Mouse (Mus musculus) WW6 (cell line): ENCODE results near the gene Gm42421.
A peak's percentile ranks its signal among the peaks of the same experiment; 100 is the strongest.

Source experiments
- DNase-seq: peaks from one replicate; pipeline ENCODE4 v3.0.0-alpha.2; 2013; ENCODE audit warnings: low read depth, low spot score

Gm42421 gene

GRCm38 (mm10) chr5:143927875-143928274 is at the start of gene Gm42421:
Gene Gm42421, plus strand, starts transcription at chr5:143928175.
- DNase-seq: no peak

- DNase-seq: no peak
Measured at GRCm38 (mm10) chr5:143885274-143885673, 42.7 kb upstream of the Gm42421 start.

GRCm38 (mm10) chr5:143890741-143891140 is 37.2 kb upstream of the Gm42421 start:
- DNase-seq: no peak

GRCm38 (mm10) chr5:143892255-143892886 is 35.6 kb upstream of the Gm42421 start:
- no peak for DNase-seq

- no peak for DNase-seq
Measured at GRCm38 (mm10) chr5:143893396-143893795, 34.6 kb upstream of the Gm42421 start.

- DNase-seq: no peak
Measured at GRCm38 (mm10) chr5:143897635-143898330, 30.2 kb upstream of the Gm42421 start, which contains the start of gene Ankrd61. Gene Ankrd61, minus strand, starts transcription at chr5:143897685.

GRCm38 (mm10) chr5:143902111-143902510 is 25.9 kb upstream of the Gm42421 start:
- DNase-seq: no peak

GRCm38 (mm10) chr5:143903813-143904212 is 24.2 kb upstream of the Gm42421 start:
- DNase-seq: no peak

- DNase-seq: no peak
Measured at GRCm38 (mm10) chr5:143906429-143906828, 21.5 kb upstream of the Gm42421 start.

- no peak for DNase-seq
Measured at GRCm38 (mm10) chr5:143908926-143909325, 19.0 kb upstream of the Gm42421 start.

GRCm38 (mm10) chr5:143909417-143910400 is 18.3 kb upstream of the Gm42421 start, which contains the start of the genes Aimp2 and Pms2:
Gene Aimp2, minus strand, starts transcription at chr5:143909847.
Gene Pms2, plus strand, starts transcription at chr5:143909964.
- peak; percentile 94 for DNase-seq

- no peak for DNase-seq
Measured at GRCm38 (mm10) chr5:143916221-143916620, 11.8 kb upstream of the Gm42421 start.

GRCm38 (mm10) chr5:143917418-143917817 is 10.6 kb upstream of the Gm42421 start:
- DNase-seq: no peak

- no peak for DNase-seq
Measured at GRCm38 (mm10) chr5:143918120-143918519, 9.9 kb upstream of the Gm42421 start.

GRCm38 (mm10) chr5:143924781-143925452 is 3.1 kb upstream of the Gm42421 start:
- DNase-seq: no peak

GRCm38 (mm10) chr5:143929291-143929690 is 1.3 kb downstream of the Gm42421 start:
- DNase-seq: no peak

- no peak for DNase-seq
Measured at GRCm38 (mm10) chr5:143930656-143931055, 2.7 kb downstream of the Gm42421 start.

GRCm38 (mm10) chr5:143931863-143932580 is 4.0 kb downstream of the Gm42421 start:
- DNase-seq: no peak

- no peak for DNase-seq
Measured at GRCm38 (mm10) chr5:143932831-143933230, 4.9 kb downstream of the Gm42421 start, which contains the start of gene Rsph10b. Gene Rsph10b, plus strand, starts transcription at chr5:143933035.

GRCm38 (mm10) chr5:143933414-143933813 is 5.4 kb downstream of the Gm42421 start:
- DNase-seq: no peak
